Mouse (Mus musculus): ENCODE data around the gene Cngb1.

Cngb1 gene

DNA sequence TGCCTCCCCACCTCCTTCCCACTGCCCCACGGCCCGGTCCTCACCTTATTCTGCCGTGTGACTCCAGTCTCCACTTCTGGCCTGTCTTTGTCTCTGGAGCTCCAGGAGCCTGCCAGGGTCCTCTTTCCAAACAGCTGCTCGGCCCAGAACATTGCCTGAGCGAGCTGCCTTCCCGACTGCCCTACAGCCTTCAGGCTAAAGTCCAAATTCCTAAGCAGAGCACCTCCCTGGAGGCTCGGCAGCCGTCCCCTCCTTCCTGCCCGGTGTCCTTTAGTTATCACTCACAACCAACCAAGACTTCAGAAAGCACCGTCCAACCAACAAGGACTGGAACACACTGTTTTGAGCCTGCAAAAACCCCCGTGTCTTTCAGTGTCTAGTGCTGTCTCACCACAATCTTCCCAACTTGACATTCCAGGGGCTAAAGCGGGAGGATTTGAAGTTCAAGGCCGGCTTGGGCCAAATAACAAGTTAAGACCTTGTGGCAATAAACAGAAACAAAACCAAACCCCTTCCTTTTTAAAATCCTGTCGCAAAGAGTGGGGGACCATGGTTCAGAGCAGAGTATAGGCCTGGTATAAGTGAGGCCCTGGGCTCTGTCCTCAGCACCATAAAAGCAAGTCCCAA, 103.6 kb downstream of the Cngb1 start, which contains the start of gene Kifc3:
Gene Kifc3 (minus strand): TSS at position 164 of the 627 bp plus-strand sequence.
- in situ Hi-C loops (cut with MboI, MseI), result loop anchor here (5.0 kb wide), 1 partner anchor 90 kb away; no protein-coding TSS in a partner anchor

DNA sequence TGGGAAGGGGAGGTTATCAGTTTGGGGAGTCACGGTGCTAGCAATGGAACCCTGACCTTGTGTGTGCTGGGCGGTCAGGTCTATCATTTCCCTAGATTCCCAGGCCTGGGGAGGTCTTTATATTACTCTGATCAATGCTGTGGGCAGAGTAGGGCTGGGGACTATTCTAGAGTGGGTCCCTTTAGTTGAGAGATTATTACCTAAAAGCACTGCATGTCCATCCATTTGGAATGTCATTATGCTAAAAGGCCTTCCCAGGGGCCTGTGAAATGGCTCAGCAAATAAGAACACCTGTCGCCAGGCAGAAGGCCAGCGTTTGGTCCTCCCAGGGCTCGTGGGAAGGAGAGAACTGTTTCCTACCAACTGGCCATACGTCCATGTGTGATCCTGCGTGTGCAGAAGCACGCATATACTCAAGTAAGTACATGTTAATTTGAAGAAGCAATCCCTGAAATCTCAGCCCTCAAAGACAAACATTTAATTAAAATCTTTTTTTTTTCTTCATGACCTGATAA, 104.3 kb downstream of the Cngb1 start:
- in situ Hi-C loops (cut with MboI, MseI), result loop anchor here (5.0 kb wide), 1 partner anchor 90 kb away; no protein-coding TSS in a partner anchor

DNA sequence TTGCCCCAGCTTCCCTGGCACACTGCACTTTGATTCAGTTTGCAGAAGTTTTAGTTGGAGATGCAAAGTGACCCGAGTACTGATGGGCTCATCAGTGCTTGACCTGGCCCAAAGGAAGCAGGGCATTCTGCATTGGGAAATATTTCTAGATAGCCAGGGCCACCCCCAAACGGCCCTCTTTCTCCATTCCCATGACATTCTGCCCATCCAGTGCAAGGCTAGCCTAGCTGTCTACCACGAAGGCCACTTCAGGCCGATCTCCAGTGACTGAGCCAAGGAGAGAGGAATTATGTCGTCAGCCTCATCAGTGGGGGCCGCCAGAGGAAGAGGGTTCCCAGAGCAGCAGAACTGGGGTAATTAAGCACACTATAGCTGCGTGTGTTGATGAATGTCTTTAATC, 104.9 kb downstream of the Cngb1 start:
- in situ Hi-C loops (cut with MboI, MseI), result loop anchor here (5.0 kb wide), 1 partner anchor 89 kb away; no protein-coding TSS in a partner anchor

DNA sequence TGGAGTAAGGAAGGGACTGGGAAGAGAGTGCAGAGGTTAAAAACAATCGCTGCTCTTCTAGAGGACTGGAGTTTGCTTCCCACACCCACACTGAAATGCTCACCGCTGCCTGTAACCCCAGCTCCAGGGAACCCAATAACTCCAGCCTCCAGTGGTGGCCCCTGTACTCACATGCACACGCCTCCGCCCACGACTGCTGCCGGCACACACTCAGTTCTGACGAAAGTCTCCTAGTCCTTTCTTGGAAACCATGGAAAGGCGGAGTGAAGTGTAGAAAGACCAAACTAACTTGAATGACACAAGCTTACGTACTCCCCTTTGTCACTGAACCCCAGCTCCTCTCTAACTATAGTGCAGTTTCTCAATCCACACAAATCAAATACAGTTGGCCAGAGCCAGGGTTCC, 106.4 kb downstream of the Cngb1 start:
- in situ Hi-C loops (cut with MboI, MseI), result loop anchor here (5.0 kb wide), 1 partner anchor 88 kb away; no protein-coding TSS in a partner anchor

DNA sequence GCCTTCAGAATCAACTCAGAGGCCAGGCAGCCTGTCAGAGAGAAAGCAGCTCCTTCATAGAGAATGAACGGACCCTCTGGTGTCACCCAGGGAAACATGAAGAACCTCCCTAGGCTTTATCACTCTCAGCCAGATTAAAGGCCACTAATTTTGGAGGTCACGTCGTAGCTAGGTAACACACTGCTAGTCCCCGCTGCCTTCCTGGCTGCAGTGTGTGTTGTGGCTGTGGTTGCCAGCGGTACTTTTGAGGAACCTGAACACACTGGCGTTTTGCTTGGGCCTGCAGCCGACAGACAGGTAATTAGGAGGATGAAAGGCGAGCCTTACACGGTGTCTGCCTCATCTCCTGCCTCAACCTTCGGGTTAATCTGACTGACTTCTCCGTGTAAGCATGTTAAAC, 110.7 kb downstream of the Cngb1 start:
- in situ Hi-C loops (cut with MboI, MseI), result no loop called here

DNA sequence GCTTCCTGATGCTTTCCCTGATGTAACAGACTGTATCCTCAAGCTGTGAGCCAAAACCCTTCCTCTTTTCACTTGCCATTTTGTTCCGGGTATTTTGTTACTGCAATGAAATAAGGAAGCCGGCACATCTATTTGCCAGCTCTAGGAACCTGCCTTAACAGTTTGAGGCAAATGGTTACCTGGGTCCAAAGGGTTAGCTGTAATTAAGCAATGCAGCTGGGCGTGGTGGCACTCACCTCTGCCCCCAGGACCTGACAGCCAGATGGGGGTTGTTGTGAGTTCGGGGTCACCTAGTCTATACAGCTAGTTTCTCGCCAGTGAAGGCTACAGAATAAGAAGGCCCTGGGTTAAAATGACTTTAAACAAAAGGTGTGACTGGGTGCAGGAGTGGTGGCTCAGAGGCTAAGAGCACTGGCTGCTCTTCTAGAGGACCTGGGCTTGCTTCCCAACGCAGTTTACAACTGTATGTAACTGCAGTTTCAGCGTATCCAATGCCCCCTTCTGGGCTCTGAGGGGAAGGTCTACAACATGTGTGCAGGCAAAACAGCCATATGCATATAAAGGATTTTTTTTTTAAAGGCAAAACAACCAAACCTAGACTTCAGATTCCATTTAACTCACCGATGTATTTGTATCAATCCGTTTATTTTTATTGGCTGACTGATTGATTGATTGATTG, 114.7 kb downstream of the Cngb1 start:
- in situ Hi-C loops (cut with MboI, MseI), result no loop called here

All from T-helper 1 cell (primary cell).